Mouse (Mus musculus): ENCODE results near the gene Oog1. TPM values are rescaled to one million over a fixed set of nuclear protein-coding genes. Genes with fewer than 3 reads are reported as not detected.
"Not testable (repeated sequence)": the region's sequence is repeated elsewhere in the genome, so short reads cannot be mapped to it uniquely, and the experiment has no call there.

Oog1 gene
- not detected for total RNA-seq (2021)
- long read RNA-seq, experiment 1, result 0 reads
- long read RNA-seq, experiment 2, result 0 reads

DNA sequence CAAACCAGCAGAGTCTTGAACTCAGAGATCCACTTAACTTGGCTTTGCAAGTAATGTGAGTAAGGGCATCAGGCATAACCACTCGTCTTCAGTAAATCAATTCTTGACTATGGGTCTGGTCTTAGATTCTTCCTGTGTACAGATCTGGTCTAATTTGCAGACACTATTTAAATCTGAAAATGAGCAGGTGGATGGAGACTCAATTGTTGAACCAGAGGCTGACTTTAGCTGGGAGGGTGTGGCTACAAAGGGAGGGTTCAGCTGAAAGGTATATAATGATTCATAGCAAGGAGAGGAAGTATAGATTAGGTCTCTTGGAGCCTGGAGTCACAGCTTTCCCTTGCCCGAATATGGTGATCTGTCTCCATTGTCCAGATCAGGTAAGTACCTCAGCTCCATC, at the start of gene Oog1:
Gene Oog1, plus strand, starts transcription at position 301 of the 400 bp plus-strand sequence.
- DNase-seq (ENCODE audit: low spot score in 2 of 2), result not testable (repeated sequence)

DNA sequence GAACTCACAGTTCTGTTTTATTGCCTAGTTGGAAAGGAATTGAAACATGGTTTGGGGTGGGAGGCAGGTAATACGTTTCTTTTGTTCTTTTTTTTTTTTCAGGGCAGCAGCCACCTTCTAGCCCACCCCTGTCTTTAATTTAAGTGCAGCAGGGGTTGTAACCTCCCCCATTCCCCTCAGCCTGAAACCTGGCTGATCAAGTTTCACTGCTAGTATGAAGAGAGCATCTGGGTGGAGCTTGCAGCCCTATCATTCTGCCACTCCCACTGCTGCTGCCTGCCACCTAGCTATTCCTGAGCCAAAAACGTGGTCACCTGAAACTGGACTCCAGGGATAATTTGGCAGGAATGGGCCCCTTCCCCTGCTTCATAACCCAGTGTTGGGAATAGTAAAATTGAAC, 1.1 kb upstream of the Oog1 start:
- not testable (repeated sequence) for DNase-seq (ENCODE audit: low spot score in 2 of 2)

DNA sequence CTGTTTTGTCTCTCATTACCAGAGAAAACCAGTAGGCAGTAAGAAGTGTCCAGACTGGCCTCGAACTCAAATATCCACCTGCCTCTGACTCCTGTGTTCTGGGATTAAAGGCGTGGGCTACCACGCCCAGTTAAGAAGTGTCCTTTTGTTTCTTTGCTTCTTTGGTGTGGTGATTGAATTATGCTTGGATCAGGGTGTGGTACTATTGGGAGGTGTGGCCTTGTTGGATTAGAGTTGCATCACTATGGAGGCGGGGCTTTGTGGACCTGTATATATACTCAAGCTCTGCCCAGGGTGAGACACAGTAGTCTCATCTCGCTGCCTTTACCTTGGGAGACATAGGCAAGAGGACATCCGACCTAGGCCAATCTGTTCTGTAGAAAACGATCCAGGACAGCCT, 16.1 kb downstream of the Oog1 start, which contains the start of gene Gm4027:
Gene Gm4027, plus strand, starts transcription at position 301 of the 400 bp plus-strand sequence.
- DNase-seq (ENCODE audit: low spot score in 2 of 2), result not testable (repeated sequence)

DNA sequence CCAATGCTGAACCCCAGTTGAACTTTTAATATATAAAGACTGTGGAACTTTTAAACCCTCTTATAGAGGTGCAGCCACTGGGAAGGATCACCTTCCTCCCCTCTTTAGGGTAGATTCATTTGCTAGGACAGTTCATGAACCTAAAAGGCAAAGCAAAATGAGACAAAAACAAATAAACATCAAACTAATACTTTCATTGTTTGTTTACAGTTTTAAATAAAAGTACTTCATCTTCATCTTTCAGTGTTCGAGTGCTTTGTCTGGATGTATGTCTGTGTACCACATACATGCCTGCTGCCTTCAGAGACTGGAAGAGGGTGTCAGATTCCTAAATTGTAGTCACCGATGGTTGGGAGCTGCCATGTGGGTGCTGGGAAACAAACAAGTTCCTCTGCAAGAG, 42.0 kb downstream of the Oog1 start, which contains the start of gene Gm16381:
Gene Gm16381, minus strand, starts transcription at position 101 of the 400 bp plus-strand sequence.
- not testable (repeated sequence) for DNase-seq (ENCODE audit: low spot score in 2 of 2)

DNA sequence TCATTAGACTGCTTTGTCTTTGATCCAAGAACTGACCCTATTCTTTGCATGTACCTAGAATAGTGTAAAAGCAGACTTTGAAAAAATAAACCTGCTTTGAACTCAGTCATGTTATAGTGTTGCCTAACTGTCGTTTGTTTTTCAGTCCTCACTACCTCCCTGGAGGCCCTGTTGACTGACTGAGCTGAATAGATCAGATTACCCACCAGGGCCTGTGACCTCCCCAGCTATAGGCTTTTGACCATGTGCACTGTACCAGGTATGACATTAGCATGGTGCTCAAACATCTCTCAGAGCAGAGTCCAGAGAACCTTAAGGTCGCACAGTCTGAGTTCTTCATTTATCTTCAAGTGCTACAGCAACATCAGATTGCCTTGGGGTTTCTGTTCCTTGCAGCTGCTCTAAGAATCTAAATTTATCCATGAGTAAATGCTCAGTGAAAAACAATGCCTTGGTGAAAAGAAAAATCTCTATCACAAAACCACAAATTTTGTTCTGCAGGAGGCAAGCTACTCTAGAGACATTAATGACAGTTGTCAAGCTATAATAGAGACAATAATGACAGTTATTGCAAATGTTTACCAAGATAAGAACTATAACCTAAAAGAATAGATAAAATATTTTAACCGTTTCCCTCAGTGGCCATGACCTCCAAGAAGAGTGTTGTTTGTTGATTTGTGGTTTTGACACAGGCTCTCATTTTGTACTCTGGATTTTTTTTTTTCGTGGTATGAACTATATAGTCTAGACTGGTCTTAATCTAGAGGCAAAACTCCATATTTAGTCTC, 50.6 kb downstream of the Oog1 start:
- DNase-seq (ENCODE audit: low spot score in 2 of 2), result not testable (repeated sequence)

Other genes starting within 250 kb of the Oog1 start
- 10 to 100 TPM; 31.7 to 33.3 TPM for gene Sptlc2, start 214.3 kb upstream of the Oog1 start, total RNA-seq (2021)
- 10 to 100 TPM; 96.2 to 96.3 TPM for gene Slirp, start 158.8 kb upstream of the Oog1 start, total RNA-seq (2021)
- gene Alkbh1, start 158.7 kb upstream of the Oog1 start, total RNA-seq (2021), result 10 to 100 TPM; 19.2 to 20.3 TPM
- 10 to 100 TPM; 69.7 to 70.8 TPM for gene Snw1, start 130.4 kb upstream of the Oog1 start, total RNA-seq (2021)
- gene Gm5788, start 108.0 kb upstream of the Oog1 start, total RNA-seq (2021), result not detected
- not detected for gene Gm8300, start 88.4 kb upstream of the Oog1 start, total RNA-seq (2021)
- gene Gm4027, start 16.2 kb downstream of the Oog1 start, total RNA-seq (2021), result not detected
- not detected for gene Gm16381, start 41.9 kb downstream of the Oog1 start, total RNA-seq (2021)
- gene Gm21319, start 173.1 kb downstream of the Oog1 start, total RNA-seq (2021), result not detected
- gene Gm21936, start 192.8 kb downstream of the Oog1 start, total RNA-seq (2021), result not detected
- not detected for gene BB287469, start 213.9 kb downstream of the Oog1 start, total RNA-seq (2021)
- gene Gm2001, start 239.7 kb downstream of the Oog1 start, total RNA-seq (2021), result not detected